Mouse (Mus musculus) lung, embryonic 14.5 days (tissue): ENCODE data around the gene Echdc3. TPM values are rescaled to one million over a fixed set of nuclear protein-coding genes. Genes with fewer than 3 reads are reported as not detected.

Experiments used
- ATAC-seq: fragments of 200-750 bp; cut with Nextera tagmentation; 2 replicates; pipeline ENCODE4 v1.8.0; 2017; ENCODE audit warnings: mild to moderate bottlenecking, moderate TSS enrichment, moderate library complexity; ENCODE audit not compliant: insufficient read depth
- DNase-seq: peaks from one replicate; pipeline ENCODE4 v3.0.0-alpha.2; 2015
- H3K27ac ChIP-seq: fragments of 300-500 bp; sonication (generic); 2 replicates; pipeline ENCODE4 v1.5.1; 2014; ENCODE audit warnings: low read depth, mild to moderate bottlenecking, moderate library complexity
- H3K27me3 ChIP-seq: fragments of 300-500 bp; sonication (generic); 2 replicates; pipeline ENCODE4 v1.6.1; 2014; ENCODE audit warnings: low read length, control low read depth; ENCODE audit not compliant: insufficient read depth
- H3K36me3 ChIP-seq: fragments of 300-500 bp; sonication (generic); 2 replicates; pipeline ENCODE4 v1.6.1; 2014; ENCODE audit warnings: control low read depth; ENCODE audit not compliant: insufficient read depth
- H3K4me1 ChIP-seq: fragments of 300-500 bp; sonication (generic); 2 replicates; pipeline ENCODE4 v1.6.1; 2014; ENCODE audit warnings: antibody characterized with exemption, control low read depth; ENCODE audit not compliant: insufficient read depth
- H3K4me2 ChIP-seq: fragments of 300-500 bp; sonication (generic); 2 replicates; pipeline ENCODE4 v1.6.1; 2014; ENCODE audit warnings: mild to moderate bottlenecking
- H3K4me3 ChIP-seq: fragments of 300-500 bp; sonication (generic); 2 replicates; pipeline ENCODE4 v1.5.1; 2014; ENCODE audit warnings: low read depth, low read length
- H3K9ac ChIP-seq: fragments of 300-500 bp; sonication (generic); 2 replicates; pipeline ENCODE4 v1.6.1; 2014
- H3K9me3 ChIP-seq: fragments of 300-500 bp; sonication (generic); 2 replicates; pipeline ENCODE4 v1.6.1; 2016; ENCODE audit warnings: low read depth, low read length, control low read depth
- CTCF ChIP-seq: IDR thresholded peaks from 2 replicates; pipeline ENCODE4 v1.5.1; 2016; ENCODE audit warnings: antibody characterized with exemption, low read depth
- WGBS: fragments of 180-500 bp; shearing (Covaris S2); extraction: QIAGEN DNeasy Blood & Tissue Kit; methylation state at CpG from one replicate; pipeline ENCODE4 v1.1.7; 2014; 5-methylcytosine and 5-hydroxymethylcytosine counted together
- polyA plus RNA-seq: library from polyadenylated mRNA; unstranded; fragments of >200 nt; fragmentation: Nextera tagmentation; extraction: Ambion mirVana; gene quantifications from 2 replicates; pipeline ENCODE4 v1.2.1, GENCODE M21; 2014

Gene Echdc3
- polyA plus RNA-seq, 1 experiment from 2014 or later: 6.1 TPM

GRCm38 (mm10) chr2:6157635-6158034, 55.2 kb downstream of the Echdc3 start:
- no peaks in the 10 kb centered on the region for H3K36me3 ChIP-seq
- no peak overlapping the region for H3K4me3 ChIP-seq
- no peak overlapping the region for H3K9ac ChIP-seq
- no peak overlapping the region for H3K4me2 ChIP-seq
- no peaks in the 10 kb centered on the region for H3K4me1 ChIP-seq
- 85% methylated on average over 7 of the region's 7 CpGs for WGBS
- H3K27me3 ChIP-seq: no peaks in the 10 kb centered on the region
- no peak overlapping the region for H3K27ac ChIP-seq
- no peak for TF ChIP-seq CTCF
- no peak for ATAC-seq
- no peak for DNase-seq
- H3K9me3 ChIP-seq: no peaks in the 10 kb centered on the region

DNA sequence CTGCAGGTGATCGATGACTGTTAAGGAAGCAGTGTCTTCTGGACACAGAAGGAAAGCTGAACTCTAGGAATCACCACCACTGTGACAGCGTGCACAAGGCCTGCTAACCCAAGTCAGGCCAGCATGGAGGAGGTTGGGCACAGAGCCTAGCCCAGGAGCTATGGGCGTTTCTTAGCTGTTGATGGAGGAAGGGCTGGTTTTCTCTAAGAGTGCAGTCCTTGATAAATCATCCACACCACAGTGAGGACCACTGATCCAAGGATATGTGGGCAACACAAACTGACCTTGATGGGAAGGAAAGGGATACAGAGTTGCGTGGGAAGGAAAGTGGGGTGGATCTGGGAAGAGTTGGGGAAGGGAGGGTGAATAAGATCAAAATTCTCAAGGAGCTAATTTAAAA, 55.6 kb downstream of the Echdc3 start:
- 81% methylated on average over 4 of the region's 4 CpGs for WGBS
- Histone ChIP-seq H3K4me1 (no peaks in the 10 kb centered on the region), H3K9ac (no peak overlapping the region), H3K4me3 (no peak overlapping the region), H3K9me3 (no peaks in the 10 kb centered on the region), H3K4me2 (no peak overlapping the region), H3K27me3 (no peaks in the 10 kb centered on the region), H3K36me3 (no peaks in the 10 kb centered on the region), H3K27ac (no peak overlapping the region)
- ATAC-seq (no peak), DNase-seq (no peak)
- no peak for TF ChIP-seq CTCF

DNA sequence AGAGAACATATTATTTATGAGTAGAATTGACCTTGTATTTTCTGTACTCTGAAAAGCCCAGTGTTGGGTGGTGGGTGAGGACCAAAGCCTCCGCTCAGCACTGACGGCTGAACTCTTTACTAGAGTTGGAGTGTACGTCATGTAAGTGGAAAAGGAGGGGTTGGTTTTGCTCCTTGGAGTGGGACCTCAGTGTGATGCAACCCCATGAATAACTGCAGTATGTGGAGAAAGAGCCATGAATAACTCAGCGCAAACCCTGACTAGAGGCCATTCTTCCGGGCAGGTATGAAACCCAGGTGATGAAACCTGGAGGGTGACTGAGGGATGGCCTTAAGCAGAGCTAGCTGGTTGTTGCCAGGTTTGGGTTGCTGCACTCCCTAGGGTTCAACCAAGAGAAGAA, 63.0 kb downstream of the Echdc3 start:
- H3K9ac ChIP-seq: no peak overlapping the region
- H3K27me3 ChIP-seq: no peaks in the 10 kb centered on the region
- H3K9me3 ChIP-seq: no peaks in the 10 kb centered on the region
- H3K27ac ChIP-seq: no peak overlapping the region
- 85% methylated on average over 5 of the region's 5 CpGs for WGBS
- TF ChIP-seq CTCF: no peak
- no peak overlapping the region for H3K4me3 ChIP-seq
- ATAC-seq: no peak
- no peaks in the 10 kb centered on the region for H3K36me3 ChIP-seq
- DNase-seq: no peak
- no peak overlapping the region for H3K4me2 ChIP-seq
- H3K4me1 ChIP-seq: no peaks in the 10 kb centered on the region

DNA sequence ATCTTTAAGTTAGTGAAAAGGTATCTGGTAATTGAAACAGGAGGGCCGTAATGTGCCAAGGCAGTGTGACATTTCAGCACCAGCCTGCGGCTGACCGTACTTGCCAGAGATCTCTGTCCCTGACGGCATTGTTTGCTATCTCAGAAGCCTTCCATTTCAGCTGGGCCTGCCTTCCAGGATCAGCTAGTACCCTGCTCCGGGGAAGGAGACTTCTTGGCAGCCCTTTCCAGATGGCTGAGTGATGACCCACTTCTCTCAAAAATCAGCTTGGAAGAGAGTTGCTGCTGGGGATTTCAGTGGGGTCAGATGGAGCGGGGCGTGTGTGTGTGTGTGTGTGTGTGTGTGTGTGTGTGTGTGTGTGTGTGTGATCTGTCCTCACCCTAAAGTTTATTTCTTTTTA, 65.9 kb downstream of the Echdc3 start:
- no peaks in the 10 kb centered on the region for H3K4me1 ChIP-seq
- no peak for DNase-seq
- WGBS: 66% methylated on average over 7 of the region's 7 CpGs
- H3K4me2 ChIP-seq: no peak overlapping the region
- H3K9me3 ChIP-seq: no peaks in the 10 kb centered on the region
- H3K9ac ChIP-seq: no peak overlapping the region
- H3K27me3 ChIP-seq: no peaks in the 10 kb centered on the region
- TF ChIP-seq CTCF: no peak
- H3K4me3 ChIP-seq: no peak overlapping the region
- H3K27ac ChIP-seq: no peak overlapping the region
- no peak for ATAC-seq
- H3K36me3 ChIP-seq: no peaks in the 10 kb centered on the region

DNA sequence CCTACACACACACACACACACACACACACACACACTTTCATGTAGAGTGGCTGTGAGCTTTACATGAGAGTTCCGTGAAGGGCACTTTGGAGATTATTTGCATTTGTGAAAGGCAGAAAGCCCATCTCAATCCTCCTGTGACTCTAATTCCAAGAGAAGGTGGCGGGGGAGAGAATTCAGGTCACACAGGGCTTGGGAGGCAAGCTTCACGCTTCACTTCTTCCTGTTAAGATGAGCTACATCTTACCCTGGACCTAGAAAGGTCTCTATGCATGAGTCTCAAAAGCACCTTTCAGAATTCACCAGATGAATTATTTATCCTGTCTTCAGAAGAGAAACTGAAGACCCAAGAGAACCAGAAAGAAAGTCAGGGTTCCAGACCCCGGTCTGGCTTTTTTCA, 66.6 kb downstream of the Echdc3 start:
- WGBS: 78% methylated on average over 4 of the region's 4 CpGs
- no peak overlapping the region for H3K9ac ChIP-seq
- no peaks in the 10 kb centered on the region for H3K4me1 ChIP-seq
- H3K27me3 ChIP-seq: no peaks in the 10 kb centered on the region
- no peak overlapping the region for H3K27ac ChIP-seq
- H3K36me3 ChIP-seq: no peaks in the 10 kb centered on the region
- TF ChIP-seq CTCF: no peak
- ATAC-seq (no peak), DNase-seq (no peak)
- H3K4me3 ChIP-seq: no peak overlapping the region
- no peak overlapping the region for H3K4me2 ChIP-seq
- no peaks in the 10 kb centered on the region for H3K9me3 ChIP-seq

- 58% methylated on average over 10 of the region's 10 CpGs for WGBS
- no peak for ATAC-seq
These were observed 67.2 kb downstream of the Echdc3 start for GRCm38 (mm10) chr2:6145611-6146010.

DNA sequence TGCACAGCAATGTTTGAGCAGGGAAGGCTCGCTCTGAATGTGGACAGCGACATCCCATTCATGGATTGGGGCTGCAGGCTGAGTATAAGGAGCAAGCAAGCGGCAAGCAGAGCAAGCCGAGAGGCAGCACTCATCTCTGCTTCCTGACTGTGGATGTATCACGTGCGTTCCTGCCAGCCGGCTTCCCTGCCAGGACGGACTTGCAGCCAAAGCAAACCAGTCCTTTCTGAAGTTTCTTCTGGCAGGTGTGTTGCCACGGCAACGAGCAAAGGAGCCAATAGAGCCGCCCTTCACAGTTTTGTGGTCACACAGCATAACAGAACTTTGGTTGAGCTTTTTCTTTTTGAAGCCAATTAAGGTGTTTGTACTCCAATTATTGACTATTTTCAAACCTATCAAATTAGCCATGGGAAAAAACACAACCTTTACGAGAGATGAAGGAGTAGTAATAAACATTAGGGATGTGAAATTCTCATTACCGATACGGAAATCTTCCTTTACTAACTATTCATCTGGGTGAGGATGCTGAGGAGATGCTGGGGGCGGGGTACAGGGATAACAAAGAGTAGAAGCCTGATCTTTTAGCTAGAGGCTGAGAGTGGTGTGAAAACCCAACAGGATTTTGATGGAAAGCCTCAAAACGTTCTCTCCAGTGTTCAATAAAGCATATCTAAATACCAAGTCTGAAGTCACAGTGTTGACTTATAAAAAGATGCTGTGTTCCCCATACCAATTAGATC, 69.7 kb downstream of the Echdc3 start:
- no peak for TF ChIP-seq CTCF
- no peak overlapping the region for H3K4me3 ChIP-seq
- no peak overlapping the region for H3K4me2 ChIP-seq
- H3K9ac ChIP-seq: no peak overlapping the region
- H3K4me1 ChIP-seq: no peaks in the 10 kb centered on the region
- DNase-seq (peak; percentile 33), ATAC-seq (0 out of 2 replicates have a peak, but pooled peaks have one; percentile 21)
- H3K36me3 ChIP-seq: no peaks in the 10 kb centered on the region
- H3K9me3 ChIP-seq: no peaks in the 10 kb centered on the region
- H3K27ac ChIP-seq: no peak overlapping the region
- 65% methylated on average over 16 of the region's 16 CpGs for WGBS
- H3K27me3 ChIP-seq: no peaks in the 10 kb centered on the region

More at GRCm38 (mm10) chr2:6145611-6146010, 67.2 kb downstream of the Echdc3 start:
- Histone ChIP-seq H3K27me3 (no peaks in the 10 kb centered on the region), H3K4me3 (no peak overlapping the region), H3K9ac (no peak overlapping the region), H3K27ac (no peak overlapping the region), H3K36me3 (no peaks in the 10 kb centered on the region), H3K4me2 (no peak overlapping the region), H3K9me3 (no peaks in the 10 kb centered on the region), H3K4me1 (no peaks in the 10 kb centered on the region)
- TF ChIP-seq CTCF: no peak
- DNase-seq: no peak
